Mouse (Mus musculus) ES-E14 (cell line): ENCODE results near the gene Nipal4. TPM values are rescaled to one million over a fixed set of nuclear protein-coding genes. Genes with fewer than 3 reads are reported as not detected.

Experiments
- DNase-seq: peaks from one replicate; pipeline ENCODE4 v3.0.0-alpha.2; 2013; ENCODE audit warnings: low read depth, low spot score
- H3K27ac ChIP-seq: 2 replicates; pipeline ENCODE4 v1.5.1; 2012; ENCODE audit warnings: low read depth, mild to moderate bottlenecking, low read length, moderate library complexity, mixed read lengths; ENCODE audit not compliant: poor library complexity, insufficient read depth, severe bottlenecking
- H3K36me3 ChIP-seq: 2 replicates; pipeline ENCODE4 v1.6.1; 2012; ENCODE audit warnings: mild to moderate bottlenecking, low read length, moderate library complexity, mixed read lengths; ENCODE audit not compliant: control insufficient read depth, poor library complexity, insufficient read depth, severe bottlenecking
- H3K4me1 ChIP-seq, 2 experiments: fragments of 150-350 bp in 1 of 2; sonication (generic) in 1 of 2; 2 replicates each; pipeline ENCODE4 v1.6.1; 2012; ENCODE audit warnings: low read length in 2 of 2, mild to moderate bottlenecking in 1 of 2, mixed read lengths in 1 of 2; ENCODE audit not compliant: control insufficient read depth in 2 of 2, insufficient read depth in 2 of 2, poor library complexity in 1 of 2
- H3K4me3 ChIP-seq, 2 experiments: fragments of 150-350 bp in 1 of 2; sonication (generic) in 1 of 2; 2 replicates each; pipeline ENCODE4 v1.5.1; 2012; ENCODE audit warnings: low read length in 2 of 2, low read depth in 1 of 2, mild to moderate bottlenecking in 1 of 2, mixed read lengths in 1 of 2; ENCODE audit not compliant: insufficient read depth in 1 of 2, poor library complexity in 1 of 2, severe bottlenecking in 1 of 2
- H3K9ac ChIP-seq: 2 replicates; pipeline ENCODE4 v1.6.1; 2012; ENCODE audit warnings: low read depth, mild to moderate bottlenecking, low read length, mixed read lengths; ENCODE audit not compliant: poor library complexity, insufficient read depth, severe bottlenecking
- H3K9me3 ChIP-seq: fragments of 150-350 bp; sonication (generic); 2 replicates; pipeline ENCODE4 v1.6.1; 2012; ENCODE audit warnings: low read depth, mild to moderate bottlenecking, low read length; ENCODE audit not compliant: control insufficient read depth, insufficient read depth
- CHD2 ChIP-seq: IDR thresholded peaks from 2 replicates; pipeline ENCODE4 v1.6.1; 2014; ENCODE audit warnings: mild to moderate bottlenecking, low read depth, low read length, inconsistent platforms
- HCFC1 ChIP-seq: IDR thresholded peaks from 2 replicates; pipeline ENCODE4 v1.6.1; 2012; ENCODE audit warnings: low read length, inconsistent platforms, borderline replicate concordance; ENCODE audit not compliant: insufficient read depth
- MAFK ChIP-seq: IDR thresholded peaks from 2 replicates; pipeline ENCODE4 v1.6.1; 2014; ENCODE audit warnings: mild to moderate bottlenecking, low read depth, low read length, inconsistent platforms; ENCODE audit not compliant: insufficient read depth
- ZC3H11A ChIP-seq: IDR thresholded peaks from 2 replicates; pipeline ENCODE4 v1.6.1; 2012; ENCODE audit warnings: low read depth, mild to moderate bottlenecking, inconsistent platforms, low read length, borderline replicate concordance
- ZNF384 ChIP-seq: IDR thresholded peaks from 2 replicates; pipeline ENCODE4 v1.6.1; 2012; ENCODE audit warnings: low read depth, low read length, inconsistent platforms
- in situ Hi-C, 2 experiments: fragments of 600-800 bp; cut with MboI; formaldehyde crosslinking; loops; one replicate each; pipeline ENCODE4 v1.15.1; 2025; ENCODE audit warnings: low sequenced_read_pairs in 2 of 2, inconsistent platforms in 1 of 2; ENCODE audit not compliant: unreplicated experiment in 2 of 2
- total RNA-seq: library from RNA; depleted of rRNA; stranded (reverse); fragments of 300-350 nt; gene quantifications from 2 replicates; pipeline ENCODE4 v1.2.3, GENCODE M21; 2012; rRNA removed

Gene Nipal4
- total RNA-seq = 1.7 and 2.1 TPM in 2 replicates

DNA sequence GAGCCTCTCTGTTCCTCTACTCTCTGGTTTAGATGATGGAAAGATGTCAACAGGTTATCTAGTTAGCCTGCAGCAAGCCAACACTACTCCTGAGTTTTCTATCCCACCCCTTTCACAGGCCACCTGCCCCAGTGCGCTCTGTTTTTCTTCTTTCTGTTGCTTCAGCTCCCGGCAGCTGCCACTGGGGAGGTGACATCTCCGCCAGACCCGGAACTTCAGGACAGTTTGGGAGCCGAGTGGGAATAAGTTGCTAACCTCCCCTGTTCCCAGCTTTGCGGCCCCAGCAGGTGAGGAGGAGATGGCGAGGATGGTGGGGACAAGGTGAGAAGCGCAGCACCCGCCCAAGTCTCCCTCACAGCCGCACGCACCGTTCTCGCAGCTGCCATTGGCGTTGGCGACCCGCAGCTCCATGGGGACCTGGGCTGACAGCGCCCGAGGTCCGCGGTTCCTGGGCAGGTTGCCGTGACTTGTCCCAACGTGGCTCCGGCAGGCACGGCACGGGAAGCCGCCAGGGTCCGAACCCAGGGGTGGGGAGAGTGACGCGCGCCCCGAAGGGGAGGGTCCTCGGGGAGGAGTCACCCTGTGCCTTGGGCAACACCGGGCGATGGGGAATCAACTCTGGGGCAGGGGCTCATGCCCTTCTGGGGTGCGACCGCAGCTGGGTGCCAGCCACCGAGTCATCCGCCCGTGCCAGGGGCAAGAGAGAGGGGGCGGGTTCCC, at the start of gene Nipal4:
Gene Nipal4, minus strand, starts transcription at position 643 of the 720 bp plus-strand sequence.
- TF ChIP-seq ZC3H11A = no peak
- no peak for TF ChIP-seq HCFC1
- TF ChIP-seq CHD2 = no peak
- no peak for TF ChIP-seq ZNF384
- TF ChIP-seq MAFK = no peak
- peak within 1 kb of the TSS; percentile 68 to 76 for H3K4me3 ChIP-seq
- H3K27ac ChIP-seq = no peak within 1 kb of the TSS
- peak; percentile 19 for DNase-seq
- no peaks in the 10 kb centered on the region for H3K9me3 ChIP-seq
- no peaks in the 10 kb centered on the region for H3K36me3 ChIP-seq
- H3K4me1 ChIP-seq = peaks cover 0 to 1% of the 10 kb centered on the region in 2 experiments; a peak in 1 of 4 replicates
- H3K9ac ChIP-seq = peak within 1 kb of the TSS; percentile 34
- in situ Hi-C loops = no loop called here

DNA sequence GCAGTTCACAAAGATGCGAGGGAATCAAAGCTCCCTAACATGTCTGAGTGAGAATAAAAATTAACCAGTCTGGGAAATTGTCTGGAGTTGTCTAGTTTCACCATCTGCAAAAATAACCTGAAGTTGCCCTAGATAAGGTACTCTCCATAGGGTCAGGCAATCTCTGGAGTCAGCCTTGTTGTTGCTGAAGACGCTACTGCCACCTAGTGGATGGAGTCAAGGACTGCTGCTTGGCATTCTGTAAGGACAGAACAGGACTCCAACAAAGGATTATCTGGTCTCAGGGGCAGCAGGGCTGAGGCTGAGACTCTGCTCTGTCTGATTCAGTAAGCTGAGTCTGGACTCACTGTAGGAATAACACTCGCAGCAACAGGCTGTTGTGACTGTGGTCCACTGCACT, 49.0 kb upstream of the Nipal4 start:
- peak; percentile 80 for DNase-seq
- in situ Hi-C loops = loop anchor here (10.0 kb wide), 1 partner anchor 181 kb away; no protein-coding TSS in a partner anchor
- H3K27ac ChIP-seq = no peak overlapping the region
- H3K36me3 ChIP-seq = no peaks in the 10 kb centered on the region
- no peak for TF ChIP-seq CHD2
- TF ChIP-seq MAFK = no peak
- peak; percentile 86; the same call in 1 of the 2 replicates for TF ChIP-seq ZC3H11A
- no peak for TF ChIP-seq ZNF384
- TF ChIP-seq HCFC1 = no peak
- H3K4me1 ChIP-seq = peaks cover 0 to 12% of the 10 kb centered on the region in 2 experiments; a peak in 2 of 4 replicates
- no peak overlapping the region for H3K9ac ChIP-seq
- H3K9me3 ChIP-seq = no peaks in the 10 kb centered on the region
- H3K4me3 ChIP-seq = no peak overlapping the region

- no peak overlapping the region for H3K9ac ChIP-seq
- no peak overlapping the region for H3K4me3 ChIP-seq
- peaks cover 0 to 12% of the 10 kb centered on the region in 2 experiments; a peak in 2 of 4 replicates for H3K4me1 ChIP-seq
Measured at GRCm38 (mm10) chr11:46214368-46215230, 48.3 kb upstream of the Nipal4 start.

GRCm38 (mm10) chr11:46213844-46214243, 47.5 kb upstream of the Nipal4 start:
- TF ChIP-seq HCFC1 (no peak), ZC3H11A (no peak), MAFK (no peak)
- Histone ChIP-seq H3K9me3 (no peaks in the 10 kb centered on the region), H3K36me3 (no peaks in the 10 kb centered on the region), H3K27ac (no peak overlapping the region), H3K4me1 (peaks cover 0 to 8% of the 10 kb centered on the region in 2 experiments; a peak in 2 of 4 replicates), H3K4me3 (no peak overlapping the region), H3K9ac (no peak overlapping the region)
- no peak for DNase-seq
- in situ Hi-C loops = loop anchor here (10.0 kb wide), 1 partner anchor 179 kb away; no protein-coding TSS in a partner anchor

More at GRCm38 (mm10) chr11:46214368-46215230, 48.3 kb upstream of the Nipal4 start:
- Histone ChIP-seq H3K9me3 (no peaks in the 10 kb centered on the region), H3K36me3 (no peaks in the 10 kb centered on the region), H3K27ac (no peak overlapping the region)
- no peak for DNase-seq
- TF ChIP-seq HCFC1 = no peak
- no peak for TF ChIP-seq CHD2
- TF ChIP-seq ZC3H11A = no peak
- no peak for TF ChIP-seq ZNF384
- no peak for TF ChIP-seq MAFK
- in situ Hi-C loops = loop anchor here (10.0 kb wide), 1 partner anchor 180 kb away; no protein-coding TSS in a partner anchor
